Mouse (Mus musculus) left cerebral cortex, adult 2 months (tissue): Measurements from ENCODE around the gene Tulp1. TPM values are rescaled to one million over a fixed set of nuclear protein-coding genes. Genes with fewer than 3 reads are reported as not detected.
A peak's percentile ranks its signal among the peaks of the same experiment; 100 is the strongest.
"Not testable (repeated sequence)": the region's sequence is repeated elsewhere in the genome, so short reads cannot be mapped to it uniquely, and the experiment has no call there.

Experiments
- DNase-seq, 2 experiments: peaks; one replicate each; pipeline ENCODE4 v3.0.0; 2021 to 2022; ENCODE audit warnings: low spot score in 2 of 2, mixed read lengths in 1 of 2; ENCODE audit errors: extremely low spot score in 1 of 2
- H3K27ac ChIP-seq: fragments of 200-600 bp; 2 replicates; pipeline ENCODE4 v1.8.1; 2022
- H3K4me3 ChIP-seq: fragments of 200-600 bp; 2 replicates; pipeline ENCODE4 v1.8.1; 2022
- CTCF ChIP-seq: fragments of 200-600 bp; IDR thresholded peaks from 2 replicates; pipeline ENCODE4 v1.8.1; 2022; ENCODE audit warnings: antibody characterized with exemption, mild to moderate bottlenecking, moderate library complexity
- intact Hi-C: fragments of 180-260 bp; cut with DNase I; formaldehyde crosslinking; loops from one replicate; pipeline ENCODE4 v1.15.1; 2025
- long read RNA-seq, 2 experiments: library from polyadenylated mRNA; stranded (forward); transcript quantifications; one replicate each; pipeline ENCODE4 v2.0.0; 2021; ENCODE audit warnings: borderline mapping rate in 2 of 2
- total RNA-seq, 2 experiments: library from RNA; stranded (reverse); gene quantifications; 2 replicates each; pipeline ENCODE4 v1.2.3; 2021

The Tulp1 gene
- not detected for total RNA-seq
- long read RNA-seq, experiment 1, result 0 reads
- long read RNA-seq, experiment 2, result 0 reads

GRCm38 (mm10) chr17:28365122-28365521 lies at the start of gene Tulp1:
Gene Tulp1, minus strand, starts transcription at chr17:28365222.
- intact Hi-C loops, result no loop called here
- DNase-seq, result no peak
- Histone ChIP-seq H3K27ac (no peak within 1 kb of the TSS), H3K4me3 (no peak within 1 kb of the TSS)
- no peak for TF ChIP-seq CTCF

- intact Hi-C loops, result no loop called here
- TF ChIP-seq CTCF, result no peak
- H3K27ac ChIP-seq, result no peak overlapping the region
- DNase-seq, result no peak
- no peak overlapping the region for H3K4me3 ChIP-seq
Measured at GRCm38 (mm10) chr17:28411381-28411960, 46.4 kb upstream of the Tulp1 start.

DNA sequence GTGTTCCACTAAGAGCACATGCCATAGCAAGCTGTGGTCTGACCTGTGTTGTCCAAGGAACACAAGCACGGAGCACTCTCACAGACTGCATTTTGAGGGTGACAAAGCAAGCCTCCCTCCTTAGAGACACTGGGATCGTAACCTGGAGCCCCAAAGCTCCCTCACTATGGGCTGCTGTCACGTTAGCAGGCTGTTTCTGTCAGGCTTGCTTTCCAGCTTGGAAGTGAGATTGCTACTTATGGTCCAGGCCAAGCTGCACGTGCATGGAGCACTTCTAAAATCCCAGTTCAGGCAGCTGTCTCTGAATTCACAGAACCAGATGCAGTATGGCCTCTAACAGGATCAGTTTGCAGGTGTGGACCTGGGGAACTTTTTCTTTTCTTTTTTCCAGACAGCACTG lies 45.7 kb upstream of the Tulp1 start:
- no peak for TF ChIP-seq CTCF
- no peak overlapping the region for H3K27ac ChIP-seq
- DNase-seq, result no peak
- H3K4me3 ChIP-seq, result no peak overlapping the region
- intact Hi-C loops, result no loop called here

DNA sequence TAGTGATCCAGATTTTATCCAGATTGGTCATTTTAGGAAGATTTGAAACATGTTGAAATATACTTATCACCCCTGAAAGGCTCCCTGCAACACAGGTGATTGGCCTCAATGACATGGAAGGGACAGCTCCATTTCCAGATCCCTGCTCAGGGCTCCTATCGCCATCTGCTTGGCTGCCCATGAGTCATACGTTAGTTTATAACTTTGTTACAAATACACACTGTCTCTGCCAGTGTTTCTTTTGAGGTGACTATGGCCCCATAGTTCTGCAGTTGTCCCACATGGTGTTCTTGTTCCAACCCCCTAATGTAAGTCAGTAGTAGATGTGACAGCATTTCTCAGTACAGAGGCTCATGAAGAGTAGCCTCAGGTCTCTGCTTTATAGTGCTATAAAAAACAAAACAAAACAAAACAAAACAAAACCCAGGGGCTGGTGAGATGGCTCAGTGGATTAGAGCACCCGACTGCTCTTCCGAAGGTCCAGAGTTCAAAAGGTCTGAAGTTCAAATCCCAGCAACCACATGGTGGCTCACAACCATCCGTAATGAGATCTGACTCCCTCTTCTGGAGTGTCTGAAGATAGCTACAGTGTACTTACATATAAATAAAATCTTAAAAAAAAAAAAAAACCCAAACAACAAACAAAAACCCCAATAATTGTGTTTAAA lies 43.4 kb upstream of the Tulp1 start:
- intact Hi-C loops, result loop anchor here (2.0 kb wide), 1 partner anchor 76 kb away; no protein-coding TSS in a partner anchor
- no peak for DNase-seq
- no peak for TF ChIP-seq CTCF
- Histone ChIP-seq H3K27ac (no peak overlapping the region), H3K4me3 (no peak overlapping the region)

DNA sequence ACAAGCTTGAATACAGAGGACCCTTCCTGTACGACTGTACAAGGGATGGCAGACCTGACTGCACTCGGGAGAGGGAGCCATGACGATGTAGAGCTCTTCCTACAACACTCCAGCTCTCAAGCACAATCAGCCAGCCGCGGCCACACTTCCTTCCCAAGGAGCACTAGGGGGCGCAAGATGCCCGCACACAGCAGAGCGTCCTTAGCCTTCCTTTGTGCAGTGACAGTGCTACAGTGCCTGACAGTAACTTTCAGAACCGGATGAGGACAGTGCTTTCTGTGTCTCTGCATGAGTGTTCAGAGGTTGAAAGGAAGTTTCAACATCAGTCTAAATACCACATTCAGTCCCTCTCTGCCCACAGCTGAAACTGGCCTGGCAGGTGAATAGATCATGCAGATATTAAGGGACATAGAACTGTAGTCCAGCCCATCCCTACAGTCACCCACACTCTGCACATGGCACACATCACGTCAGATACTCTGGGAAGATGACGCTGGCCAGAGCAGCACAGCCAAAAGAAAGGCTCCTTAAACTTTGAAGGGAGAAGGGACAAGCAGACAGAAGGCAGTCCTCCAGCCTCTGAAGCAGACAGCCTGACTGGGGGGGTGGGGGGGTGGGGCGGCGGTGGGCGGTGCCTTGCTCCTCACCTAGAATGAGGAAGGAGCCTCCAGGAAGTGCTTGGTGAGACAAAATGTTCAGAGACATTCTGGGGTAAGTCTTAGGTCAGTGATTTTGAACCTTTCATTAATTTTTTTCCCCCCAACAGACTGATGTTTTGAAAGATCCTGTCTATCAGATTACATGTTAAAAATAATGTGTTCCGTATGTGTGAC lies 42.6 kb upstream of the Tulp1 start:
- Histone ChIP-seq H3K4me3 (no peak overlapping the region), H3K27ac (no peak overlapping the region)
- peak; percentile 89 for TF ChIP-seq CTCF
- intact Hi-C loops, result loop anchor here (1.0 to 2.0 kb wide), 3 partner anchors 47 to 121 kb away; no protein-coding TSS in a partner anchor
- DNase-seq, result peak; percentile 80 to 81

DNA sequence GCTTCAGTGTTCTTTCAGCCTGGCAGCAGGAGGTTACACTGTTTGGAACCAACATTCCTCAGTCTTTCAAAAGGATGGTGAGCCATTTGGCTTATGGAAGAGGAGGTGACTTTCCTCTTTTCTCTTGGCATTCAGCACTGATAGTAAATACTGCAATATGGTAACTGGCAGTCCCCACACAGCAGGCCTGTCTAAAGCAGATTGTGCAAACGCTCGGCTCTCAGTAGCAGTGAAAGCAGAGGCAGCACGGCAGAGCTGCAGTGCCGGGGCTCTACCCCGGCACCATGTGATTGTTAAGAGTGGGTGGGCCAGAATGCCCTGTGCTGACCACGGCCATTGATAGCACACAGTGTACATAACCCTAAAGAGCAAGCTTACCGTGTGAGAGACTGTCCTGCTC lies 41.4 kb upstream of the Tulp1 start:
- intact Hi-C loops, result loop anchor here (2.0 kb wide), 1 partner anchor 48 kb away; no protein-coding TSS in a partner anchor

GRCm38 (mm10) chr17:28404745-28405144 lies 39.7 kb upstream of the Tulp1 start:
- H3K27ac ChIP-seq, H3K4me3 ChIP-seq, DNase-seq, intact Hi-C loops: not testable (repeated sequence)

More for the DNA sequence above, 41.4 kb upstream of the Tulp1 start:
- TF ChIP-seq CTCF, result no peak
- H3K4me3 ChIP-seq, result no peak overlapping the region
- no peak for DNase-seq
- H3K27ac ChIP-seq, result no peak overlapping the region

DNA sequence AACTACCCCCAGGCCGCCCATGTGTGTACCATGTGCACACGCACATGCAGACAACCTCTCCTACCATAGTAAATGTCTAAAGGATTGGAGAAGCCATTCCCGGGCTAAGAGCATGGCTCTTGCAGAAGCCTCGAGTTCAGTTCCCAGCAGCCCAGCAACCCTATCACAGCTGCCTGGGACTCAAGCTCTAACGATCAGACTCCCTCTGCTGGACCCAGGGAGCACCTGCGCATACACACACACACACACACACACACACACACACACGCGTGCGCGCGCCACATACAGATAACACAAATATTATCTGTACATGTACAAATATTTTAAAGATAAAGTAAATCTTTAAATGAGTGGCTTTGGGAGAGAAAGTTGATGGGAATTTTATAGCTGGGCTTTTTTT lies 39.3 kb upstream of the Tulp1 start:
- no peak for DNase-seq
- Histone ChIP-seq H3K4me3 (no peak overlapping the region), H3K27ac (no peak overlapping the region)
- intact Hi-C loops, result no loop called here
- TF ChIP-seq CTCF, result no peak

DNA sequence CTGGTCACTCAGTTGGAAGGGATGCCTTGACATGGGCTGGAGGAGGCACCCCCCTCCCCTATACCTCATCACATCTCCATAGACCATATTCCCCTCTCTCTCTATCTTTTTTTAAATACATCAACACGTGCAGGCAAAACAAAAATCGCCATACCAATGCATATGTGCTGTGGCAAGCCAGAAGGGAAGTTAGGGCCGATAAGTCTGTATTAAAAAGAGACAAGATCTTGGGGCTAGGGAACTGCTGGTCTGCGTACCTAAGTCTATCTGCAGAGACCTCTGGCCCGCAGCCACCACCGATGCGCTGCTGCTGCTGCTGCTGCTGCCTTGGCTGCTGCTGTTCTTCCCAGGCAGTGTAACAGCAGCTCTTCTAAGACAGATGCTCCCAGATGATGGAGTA lies 30.0 kb upstream of the Tulp1 start:
- H3K27ac ChIP-seq, result no peak overlapping the region
- intact Hi-C loops, result no loop called here
- H3K4me3 ChIP-seq, result no peak overlapping the region
- TF ChIP-seq CTCF, result no peak
- DNase-seq, result no peak

DNA sequence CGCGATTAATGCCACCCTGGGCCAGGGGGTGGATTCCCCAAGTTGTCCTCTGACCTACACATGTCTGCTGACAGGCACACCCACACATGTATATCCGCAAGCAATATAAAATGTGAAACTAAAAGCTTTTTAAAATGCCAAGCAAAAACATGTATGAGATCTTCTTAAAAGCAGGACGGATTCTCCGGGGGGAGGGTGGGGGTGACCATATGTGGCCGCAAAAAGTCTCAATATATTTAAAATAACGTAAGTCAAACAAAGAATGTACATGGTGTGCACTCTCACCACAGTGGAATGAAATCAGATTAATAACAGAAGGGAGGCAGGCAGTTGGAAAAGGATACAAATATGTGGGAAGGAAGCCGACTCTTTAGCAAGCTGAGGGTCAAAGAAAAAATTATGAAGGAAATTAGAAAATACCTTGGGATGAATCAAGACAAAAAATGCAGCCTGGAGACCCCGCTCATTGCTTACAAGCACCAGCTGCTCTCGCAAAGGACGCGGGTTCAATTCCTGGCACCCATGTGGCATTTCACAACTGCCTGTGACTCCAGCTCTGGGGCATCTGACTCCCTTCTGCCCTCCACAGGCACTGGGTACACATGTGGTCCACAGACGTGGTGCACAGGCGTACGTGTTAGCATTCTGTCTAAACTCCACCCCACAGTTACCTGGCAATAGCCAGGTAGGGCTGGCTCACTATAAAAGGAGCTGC lies 29.2 kb upstream of the Tulp1 start:
- no peak for TF ChIP-seq CTCF
- intact Hi-C loops, result no loop called here
- Histone ChIP-seq H3K4me3 (no peak overlapping the region), H3K27ac (no peak overlapping the region)
- DNase-seq, result no peak

GRCm38 (mm10) chr17:28391568-28392432 lies 26.8 kb upstream of the Tulp1 start:
- no peak for TF ChIP-seq CTCF
- no peak for DNase-seq
- Histone ChIP-seq H3K27ac (no peak overlapping the region), H3K4me3 (no peak overlapping the region)
- intact Hi-C loops, result no loop called here
